In the genomic region with DNA sequence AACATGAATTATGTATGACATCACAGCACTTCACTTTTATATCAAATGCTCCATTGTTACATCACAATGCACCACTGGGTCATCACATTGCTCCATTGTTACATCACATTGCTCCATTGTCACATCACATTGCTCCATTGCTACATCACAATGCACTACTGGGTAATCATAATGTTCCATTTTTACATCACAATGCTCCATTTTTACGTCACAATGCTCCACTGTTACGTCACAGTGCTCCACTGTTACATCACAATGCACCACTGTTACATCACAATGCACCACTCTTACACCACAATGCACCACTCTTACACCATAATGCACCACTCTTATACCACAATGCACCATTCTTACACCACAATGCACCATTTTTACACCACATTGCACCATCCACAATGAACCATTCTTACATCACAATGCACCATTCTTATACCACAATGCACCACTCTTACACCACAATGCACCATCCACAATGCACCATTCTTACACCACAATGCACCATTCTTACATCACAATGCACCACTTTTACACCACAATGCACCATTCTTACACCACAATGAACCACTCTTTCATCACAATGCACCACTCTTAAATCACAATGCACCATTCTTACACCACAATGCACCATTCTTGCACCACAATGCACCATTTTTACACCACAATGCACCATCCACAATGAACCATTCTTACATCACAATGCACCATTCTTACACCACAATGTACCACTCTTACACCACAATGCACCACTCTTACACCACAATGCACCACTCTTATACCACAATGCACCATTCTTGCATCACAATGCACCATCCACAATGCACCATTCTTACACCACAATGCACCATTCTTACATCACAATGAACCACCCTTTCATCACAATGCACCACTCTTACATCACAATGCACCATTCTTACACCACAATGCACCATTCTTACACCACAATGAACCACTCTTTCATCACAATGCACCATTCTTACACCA, we compare ENCODE assay signal across 6 mouse cellular contexts. TPM values are rescaled to one million over a fixed set of nuclear protein-coding genes. Genes with fewer than 3 reads are reported as not detected.
DNase-seq lines count a peak whose midpoint lies in the region; ATAC-seq lines count a peak whose summit lies in the region.
"Not testable (repeated sequence)": the region's sequence is repeated elsewhere in the genome, so short reads cannot be mapped to it uniquely, and the experiment has no call there.
"Had no signal": no experiment of that assay in that cellular context is flagged by ENCODE, and none has a peak within 500 bp of the region (broad histone marks: within the 10 kb centered on the region; RNA-seq: fewer than 3 reads in every experiment).

No protein-coding gene starts in this region.

- not testable (repeated sequence) for H3K4me2 ChIP-seq in midbrain, embryonic 11.5 days

- peak overlapping the region; percentile 42 for H3K4me3 ChIP-seq in megakaryocyte, embryonic 14.5 days (replicated peaks)
- not testable (repeated sequence) for H3K4me3 ChIP-seq in midbrain, embryonic 11.5 days (ENCODE audit: low read depth, low read length)

- not testable (repeated sequence) for H3K9ac ChIP-seq in midbrain, embryonic 11.5 days (ENCODE audit: low read length)

- WGBS in midbrain, embryonic 11.5 days = 90% methylated on average over 2 of the region's 2 CpGs

- H3K27me3 ChIP-seq in megakaryocyte, embryonic 14.5 days (replicated peaks); midbrain, embryonic 11.5 days (ENCODE audit: control insufficient read depth, insufficient read depth, low read length): not testable (repeated sequence)

- not testable (repeated sequence) for H3K4me1 ChIP-seq in megakaryocyte, embryonic 14.5 days; midbrain, embryonic 11.5 days (ENCODE audit: control insufficient read depth, insufficient read depth, low read length)

- 0 out of 2 replicates have a peak, but pooled peaks cover 11% of the 10 kb centered on the region for H3K9me3 ChIP-seq in megakaryocyte, embryonic 14.5 days
- not testable (repeated sequence) for H3K9me3 ChIP-seq in midbrain, embryonic 11.5 days (ENCODE audit: control insufficient read depth, low read length)

- H3K36me3 ChIP-seq in megakaryocyte, embryonic 14.5 days (replicated peaks; ENCODE audit: low read length); midbrain, embryonic 11.5 days (ENCODE audit: control insufficient read depth, insufficient read depth, low read length): not testable (repeated sequence)

- ATAC-seq in granulocyte monocyte progenitor cell, adult 5-6 weeks (replicated peaks; ENCODE audit: poor library complexity, severe bottlenecking) = peak; percentile 76
- ATAC-seq in midbrain, embryonic 11.5 days (ENCODE audit: low FRiP score) = not testable (repeated sequence)

- H3K27ac ChIP-seq in midbrain, embryonic 11.5 days (ENCODE audit: low read depth, low read length) = not testable (repeated sequence)

- DNase-seq in ES-CJ7 (ENCODE audit: low read depth, low spot score) (peak; percentile 23), R1 (ENCODE audit: low read depth, low spot score) (peak; percentile 57)
- DNase-seq in midbrain, embryonic 11.5 days (ENCODE audit: low spot score, missing footprints) = peak; percentile 54

RNA-seq across cellular contexts. Expression of a gene that starts 37.3 kb away (rescaled TPM):
- total RNA-seq in granulocyte monocyte progenitor cell, adult 5-6 weeks (2014; fragmentation: Nextera tagmentation) = 2.6 and 3.7 TPM in 2 replicates
- 1.5 and 4.9 TPM in 2 replicates for total RNA-seq in granulocyte monocyte progenitor cell, adult 5-6 weeks (2017)
- not detected in 2 replicates for polyA plus RNA-seq in megakaryocyte, embryonic 14.5 days (2012; ENCODE audit: insufficient read depth, low replicate concordance)
- polyA plus RNA-seq in midbrain, embryonic 11.5 days (2014; fragmentation: Nextera tagmentation; extraction: Ambion mirVana) = 6.1 and 8.2 TPM in 2 replicates
- total RNA-seq: MEL had no signal

RNA-seq across cellular contexts. Expression of a gene that starts 48.6 kb away (rescaled TPM):
- not detected in 2 replicates for total RNA-seq in granulocyte monocyte progenitor cell, adult 5-6 weeks (2014; fragmentation: Nextera tagmentation)
- 1.5 TPM in 1 of 2 replicates, not detected in the other for total RNA-seq in granulocyte monocyte progenitor cell, adult 5-6 weeks (2017)
- polyA plus RNA-seq in megakaryocyte, embryonic 14.5 days (2012; ENCODE audit: insufficient read depth, low replicate concordance) = 0.76 TPM in 1 of 2 replicates, not detected in the other
- polyA plus RNA-seq in midbrain, embryonic 11.5 days (2014; fragmentation: Nextera tagmentation; extraction: Ambion mirVana) = 3.6 and 4.6 TPM in 2 replicates
